Mouse (Mus musculus): Measurements from ENCODE around the gene Spen. TPM values are rescaled to one million over a fixed set of nuclear protein-coding genes. Genes with fewer than 3 reads are reported as not detected.

Gene Spen
- total RNA-seq, 2 experiments from 2014 or later: 54.6 to 60.6 TPM

DNA sequence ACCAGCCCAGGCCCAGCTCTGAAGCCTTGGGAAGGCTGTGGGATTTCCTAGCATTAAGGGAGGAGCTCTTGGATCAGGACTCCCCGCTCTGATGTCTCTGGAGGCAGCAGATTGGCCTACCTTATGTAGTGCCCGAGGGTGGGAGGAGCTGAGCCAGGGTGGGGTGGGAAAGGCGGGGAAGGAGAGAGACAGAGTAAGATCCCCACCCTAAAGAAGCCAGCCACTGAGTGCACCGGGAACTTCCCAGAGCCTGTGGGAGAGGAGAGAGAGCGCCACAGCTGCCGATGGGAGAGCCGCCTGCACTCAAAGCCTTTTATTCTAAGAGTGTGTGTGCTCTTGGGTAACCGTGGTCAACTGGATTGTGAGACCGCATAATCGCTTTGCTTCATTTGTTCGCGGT, 77.3 kb downstream of the Spen start:
- intact Hi-C loops (cut with DNase I): no loop called here
- DNase-seq (ENCODE audit: low spot score in 2 of 2): no peak

DNA sequence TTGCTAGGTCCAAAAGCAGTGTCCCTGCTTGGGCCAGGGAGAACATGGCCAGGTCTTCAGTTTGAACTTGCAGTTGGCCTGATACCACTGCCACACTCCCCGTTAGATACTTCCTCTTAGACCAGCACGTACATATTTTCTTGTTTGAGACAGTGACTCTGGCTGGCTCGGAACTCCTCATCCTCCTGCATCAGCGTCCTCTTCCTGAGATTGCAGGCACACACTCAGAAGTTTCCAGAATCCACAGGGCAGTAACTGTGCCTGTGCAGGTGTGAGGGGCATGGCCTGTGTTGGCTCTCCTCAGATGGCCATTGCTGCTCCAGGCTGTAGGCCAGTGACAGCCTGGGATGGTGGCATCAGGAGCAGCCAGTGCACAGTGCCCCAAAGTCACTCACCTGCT, 77.9 kb downstream of the Spen start:
- intact Hi-C loops (cut with DNase I): no loop called here

DNA sequence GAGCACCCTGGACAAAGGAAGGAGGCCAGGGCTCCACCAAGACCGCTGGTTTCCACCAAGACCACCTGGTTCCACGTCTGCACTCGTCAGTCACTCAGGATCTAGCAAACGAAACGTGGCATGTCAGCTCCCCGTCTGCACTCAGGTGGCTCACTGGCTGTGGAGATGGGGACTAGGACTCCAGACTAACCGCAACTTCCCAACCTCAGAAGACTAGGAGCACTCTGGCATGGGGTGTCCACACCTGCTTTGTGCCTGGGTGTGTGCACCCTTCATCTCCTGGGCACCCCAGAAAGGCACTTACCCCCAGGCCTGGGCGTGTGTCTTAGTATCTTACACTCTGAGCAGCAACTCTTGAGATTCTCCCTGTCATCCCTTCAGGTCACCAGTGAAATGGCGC, 78.6 kb downstream of the Spen start:
- intact Hi-C loops (cut with DNase I): no loop called here
- no peak for DNase-seq (ENCODE audit: low spot score in 2 of 2)

More for the DNA sequence above, 77.9 kb downstream of the Spen start:
- no peak for DNase-seq (ENCODE audit: low spot score in 2 of 2)

DNA sequence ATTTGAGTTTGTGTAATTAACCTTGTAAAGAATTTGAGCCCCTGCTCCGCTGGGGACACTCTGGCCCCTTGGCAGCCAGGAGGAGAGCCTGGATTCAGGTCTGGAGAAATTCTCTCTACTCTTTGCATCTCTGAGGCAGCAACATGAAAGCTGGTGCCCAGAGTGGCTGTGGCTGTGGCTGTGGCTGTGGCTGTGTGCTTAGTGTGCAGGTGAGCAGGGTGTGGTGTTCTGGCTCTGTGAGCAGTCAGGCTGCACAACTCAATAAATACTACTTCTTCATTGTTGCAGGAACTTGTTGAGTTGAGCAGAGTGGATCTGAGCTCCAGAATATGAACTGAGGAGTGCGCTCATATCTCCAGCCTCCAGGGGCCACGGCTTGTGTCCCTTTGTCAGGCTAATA, 79.5 kb downstream of the Spen start:
- intact Hi-C loops (cut with DNase I): no loop called here
- no peak for DNase-seq (ENCODE audit: low spot score in 2 of 2)

DNA sequence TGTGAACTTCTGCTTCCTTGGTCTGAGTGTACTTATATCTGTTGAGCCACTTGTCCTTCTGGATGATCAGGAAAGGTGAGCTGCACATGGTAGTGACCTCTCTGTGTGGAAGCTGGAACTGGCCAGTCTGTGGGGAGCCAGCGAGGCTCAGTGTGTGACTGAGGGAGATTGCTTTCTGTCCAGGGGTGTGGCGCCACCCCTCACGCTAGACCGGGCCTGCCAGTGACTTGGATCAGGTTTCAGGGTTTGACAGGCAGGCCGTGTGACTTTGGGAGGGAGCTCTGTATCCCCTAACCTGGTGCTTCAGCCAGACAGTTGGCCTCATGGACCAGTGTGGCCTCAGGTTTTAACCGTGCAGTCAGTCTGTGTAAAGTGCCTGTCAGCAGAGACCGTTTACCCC, 80.2 kb downstream of the Spen start:
- intact Hi-C loops (cut with DNase I): no loop called here
- no peak for DNase-seq (ENCODE audit: low spot score in 2 of 2)

DNA sequence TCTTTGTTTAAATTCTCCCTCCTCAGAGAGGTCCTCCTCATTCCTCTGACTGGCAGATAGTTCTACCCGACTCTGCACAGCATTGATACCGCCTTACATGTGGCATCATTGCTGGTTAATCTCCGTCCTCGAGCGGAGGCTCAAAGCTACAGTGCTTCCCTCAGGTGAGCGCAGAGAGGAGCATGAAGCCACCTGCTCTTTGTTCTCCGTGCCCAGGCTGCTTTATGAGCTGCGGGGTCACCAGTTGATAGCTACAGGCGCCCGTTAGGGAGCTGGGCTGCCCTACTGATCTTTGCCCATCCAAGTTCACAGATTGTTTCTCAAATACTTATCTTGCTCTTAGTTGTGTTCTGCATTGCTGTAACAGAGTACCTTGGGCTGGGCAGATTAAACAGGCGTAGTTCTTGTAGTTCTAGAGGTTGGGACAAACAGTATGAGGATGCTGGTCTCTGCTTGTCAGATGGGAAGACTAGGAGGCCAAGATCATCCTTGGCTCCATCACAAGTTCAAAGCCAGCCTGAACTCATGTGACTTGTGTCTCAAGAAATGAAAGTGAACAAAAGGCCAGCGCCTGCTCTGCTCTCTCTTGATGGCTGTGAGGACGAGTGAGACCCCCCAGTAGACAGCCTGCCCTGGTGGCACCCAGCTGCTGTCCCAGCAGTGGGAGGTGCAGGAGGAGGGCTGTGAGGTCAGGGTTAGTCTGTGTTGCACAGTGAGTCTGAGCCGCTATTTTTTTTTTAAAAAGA, 82.0 kb downstream of the Spen start:
- intact Hi-C loops (cut with DNase I): no loop called here
- no peak for DNase-seq (ENCODE audit: low spot score in 2 of 2)

DNA sequence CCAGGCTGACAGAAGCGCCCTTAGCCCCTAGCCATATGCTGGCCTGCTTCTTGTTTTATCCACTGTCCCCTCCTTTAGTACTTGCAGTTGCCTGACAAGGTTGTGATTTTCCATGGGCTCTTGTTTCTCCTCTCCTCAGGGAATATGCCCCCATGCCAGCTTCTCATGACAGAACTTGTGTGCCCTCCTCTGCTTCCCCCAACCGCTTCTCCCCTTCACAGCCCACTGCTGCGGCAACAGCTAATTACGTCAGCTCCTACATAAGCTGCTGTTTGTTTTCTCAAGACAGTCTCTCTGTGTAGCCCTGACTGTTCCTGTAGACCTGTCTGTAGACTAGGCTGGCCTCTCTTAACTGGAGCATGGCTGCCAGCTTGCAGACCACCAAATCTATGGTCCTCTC, 82.9 kb downstream of the Spen start:
- peak in 1 of 2 experiments; percentile 50 for DNase-seq (ENCODE audit: low spot score in 2 of 2)
- intact Hi-C loops (cut with DNase I): no loop called here

DNA sequence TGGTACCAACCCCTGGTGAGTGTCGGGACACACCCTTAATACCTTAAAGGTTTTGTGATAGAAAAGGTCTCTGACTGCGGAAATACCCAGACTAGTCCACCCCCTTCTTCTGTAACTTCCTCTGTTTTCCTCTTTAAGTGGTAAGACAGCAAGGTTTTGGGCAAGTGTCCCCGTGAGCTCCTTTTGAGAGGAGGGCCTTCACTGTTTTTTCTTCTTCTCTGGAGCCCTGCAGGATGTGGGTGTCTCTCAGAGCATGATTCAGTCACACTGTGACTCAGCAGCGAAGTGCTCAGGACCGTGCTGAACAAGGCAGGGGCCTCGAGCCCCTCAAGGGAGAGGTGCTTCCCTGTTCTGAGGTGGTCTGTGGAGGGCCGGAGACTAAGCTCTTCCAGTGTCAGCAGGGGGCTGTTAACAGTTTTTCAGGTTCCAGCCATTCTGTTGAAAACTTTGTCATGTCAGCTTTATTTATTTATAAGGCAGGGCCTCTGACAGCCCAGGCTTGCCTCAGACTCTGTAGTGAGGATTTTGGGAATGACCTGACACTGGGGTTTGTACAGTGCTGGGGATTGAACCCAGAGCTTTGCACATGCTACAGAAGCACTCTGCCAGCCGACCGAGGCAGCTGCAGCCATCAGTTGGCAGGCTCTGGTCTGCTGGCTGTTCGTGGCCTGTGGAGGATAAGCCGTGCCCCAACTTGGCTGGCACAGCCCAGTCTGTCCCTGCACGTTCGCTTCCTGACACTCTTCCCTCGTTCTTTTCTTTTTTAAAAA, 83.6 kb downstream of the Spen start:
- DNase-seq (ENCODE audit: low spot score in 2 of 2): peak in 1 of 2 experiments; percentile 83
- intact Hi-C loops (cut with DNase I): no loop called here

DNA sequence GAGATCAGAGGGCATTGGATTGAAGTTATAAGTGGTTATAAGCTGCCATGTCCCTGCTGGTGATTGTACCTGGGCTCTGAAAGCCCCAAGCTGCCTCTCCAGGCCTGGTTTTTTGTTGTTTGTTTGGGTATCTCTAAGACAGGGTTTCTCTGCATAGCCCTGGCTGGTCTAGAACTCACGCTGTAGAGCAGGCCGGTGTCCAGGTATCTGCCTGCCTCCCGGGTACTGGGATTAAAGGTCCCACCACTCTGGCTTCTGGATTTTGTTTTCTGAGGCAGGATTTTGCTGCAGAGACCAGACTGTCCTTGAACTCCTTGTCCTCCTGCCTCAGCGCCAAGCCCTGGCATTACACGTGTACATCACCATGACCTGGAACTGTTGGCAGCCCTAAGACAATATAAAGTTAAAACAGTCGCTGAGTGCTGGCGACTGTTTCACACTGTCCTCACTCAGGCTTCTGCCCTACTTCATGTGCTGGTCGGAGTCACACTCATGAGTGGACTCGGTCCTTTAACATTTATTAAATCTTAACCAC, 86.4 kb downstream of the Spen start:
- no peak for DNase-seq (ENCODE audit: low spot score in 2 of 2)
- intact Hi-C loops (cut with DNase I): no loop called here

DNA sequence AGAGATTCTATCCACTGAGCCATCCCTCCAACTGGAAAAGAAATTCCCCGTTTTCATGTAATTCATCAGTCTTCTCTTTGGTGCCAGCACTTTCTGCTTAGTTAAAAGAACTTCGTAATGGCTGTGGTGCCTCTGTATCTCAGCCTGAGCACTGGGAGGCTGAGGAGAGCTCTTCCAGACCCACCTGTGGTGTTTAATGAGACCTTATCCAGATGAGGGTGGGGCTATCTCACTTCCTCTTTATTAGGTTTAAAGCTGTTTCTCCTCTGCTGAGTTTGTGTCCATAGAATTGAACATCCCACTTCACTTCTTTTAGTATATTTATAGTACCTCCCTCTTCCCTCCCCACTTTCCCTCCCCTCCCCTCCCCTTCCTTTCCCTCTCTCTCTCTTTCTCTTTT, 87.1 kb downstream of the Spen start:
- DNase-seq (ENCODE audit: low spot score in 2 of 2): no peak
- intact Hi-C loops (cut with DNase I): no loop called here

DNA sequence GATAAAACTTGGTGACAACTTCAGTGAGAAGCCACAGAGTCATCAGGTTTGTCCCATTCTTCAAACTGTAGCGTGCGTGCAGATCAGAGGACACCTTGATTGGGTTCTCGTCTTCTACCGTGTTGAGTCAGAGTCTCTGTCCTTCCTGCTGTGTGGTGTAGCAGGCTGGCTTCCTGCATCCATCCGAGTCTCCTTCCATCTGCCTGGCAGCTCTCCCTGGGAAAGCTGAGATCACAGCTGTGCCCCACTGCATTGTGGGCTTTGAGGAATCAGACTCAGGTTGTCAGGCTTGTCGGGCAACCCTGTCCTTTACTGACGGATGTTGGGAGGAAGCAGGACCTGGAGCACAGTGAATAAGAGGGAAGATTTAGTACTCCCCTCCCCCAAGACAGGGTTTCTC, 92.2 kb downstream of the Spen start:
- DNase-seq (ENCODE audit: low spot score in 2 of 2): peak in 1 of 2 experiments; percentile 69
- intact Hi-C loops (cut with DNase I): no loop called here

DNA sequence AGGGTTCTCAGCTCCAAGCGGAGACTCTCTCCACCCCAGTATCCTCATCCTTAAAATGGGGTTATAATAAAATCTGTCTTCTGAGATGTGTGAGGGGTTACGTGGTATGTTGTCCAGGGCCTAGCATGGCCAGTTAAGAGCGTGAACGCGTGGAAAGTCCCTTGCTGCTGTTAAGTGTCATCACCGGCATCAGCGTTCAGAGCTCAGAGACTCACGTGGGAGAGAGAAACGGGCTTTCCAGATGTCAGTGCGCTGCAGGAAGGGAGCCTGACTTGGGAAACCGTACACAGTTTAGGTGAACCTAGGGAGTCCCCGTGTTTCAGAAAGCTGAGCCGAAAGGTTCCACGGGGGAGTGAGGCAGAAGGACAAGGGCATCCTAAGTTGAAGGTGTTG, 93.1 kb downstream of the Spen start:
- no peak for DNase-seq (ENCODE audit: low spot score in 2 of 2)
- intact Hi-C loops (cut with DNase I): loop anchor here (2.0 kb wide), 1 partner anchor 91 kb away; no protein-coding TSS in a partner anchor

DNA sequence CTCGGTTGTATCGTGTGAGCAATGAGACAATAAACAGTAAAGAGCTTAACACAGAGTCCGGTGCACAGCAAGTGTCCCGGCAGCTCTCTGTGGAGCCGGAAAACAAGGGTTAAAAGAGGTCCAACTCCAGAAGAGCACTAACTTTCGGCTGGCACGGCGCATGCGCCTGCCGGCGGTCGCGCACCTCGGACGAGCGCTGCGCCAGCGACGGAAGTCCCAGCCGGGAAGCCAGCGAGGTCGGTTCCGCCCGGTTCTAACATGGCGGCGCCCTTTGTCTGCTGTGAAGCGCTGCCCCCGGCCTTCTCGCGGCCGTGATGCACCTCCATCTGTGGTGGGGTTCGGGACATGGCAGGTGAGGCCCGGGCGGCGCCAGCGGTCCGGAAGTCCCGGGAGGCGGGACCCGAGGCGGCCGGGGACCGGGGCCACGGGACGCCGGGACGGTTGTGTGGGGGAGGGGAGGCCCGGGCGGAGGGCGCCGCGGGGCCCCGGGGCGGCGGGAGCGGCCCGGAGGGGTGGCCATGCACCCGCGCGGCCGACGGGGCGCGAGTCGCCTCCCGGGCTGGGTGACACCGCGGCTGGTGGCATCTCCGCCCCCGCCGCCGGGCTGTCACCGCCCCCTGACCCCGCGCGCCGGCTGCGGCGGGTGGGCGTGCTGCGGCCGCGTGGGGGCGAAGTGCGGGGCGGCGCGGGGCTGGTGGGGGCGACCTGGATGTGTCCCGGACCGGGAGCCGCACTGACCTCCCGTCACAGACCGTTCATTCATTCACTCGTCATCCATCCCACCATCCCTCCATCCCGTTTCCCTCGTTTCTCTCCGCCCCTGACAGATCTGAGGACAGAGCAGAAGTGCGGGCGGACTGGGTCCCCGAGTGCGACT, 93.7 kb downstream of the Spen start, which contains the start of gene Zbtb17:
TSS of gene Zbtb17 (plus strand) at position 204 of the 877 bp plus-strand sequence.
- intact Hi-C loops (cut with DNase I): loop anchor here (2.0 kb wide), 1 partner anchor 92 kb away; no protein-coding TSS in a partner anchor
- DNase-seq (ENCODE audit: low spot score in 2 of 2): peak; percentile 89 to 90

DNA sequence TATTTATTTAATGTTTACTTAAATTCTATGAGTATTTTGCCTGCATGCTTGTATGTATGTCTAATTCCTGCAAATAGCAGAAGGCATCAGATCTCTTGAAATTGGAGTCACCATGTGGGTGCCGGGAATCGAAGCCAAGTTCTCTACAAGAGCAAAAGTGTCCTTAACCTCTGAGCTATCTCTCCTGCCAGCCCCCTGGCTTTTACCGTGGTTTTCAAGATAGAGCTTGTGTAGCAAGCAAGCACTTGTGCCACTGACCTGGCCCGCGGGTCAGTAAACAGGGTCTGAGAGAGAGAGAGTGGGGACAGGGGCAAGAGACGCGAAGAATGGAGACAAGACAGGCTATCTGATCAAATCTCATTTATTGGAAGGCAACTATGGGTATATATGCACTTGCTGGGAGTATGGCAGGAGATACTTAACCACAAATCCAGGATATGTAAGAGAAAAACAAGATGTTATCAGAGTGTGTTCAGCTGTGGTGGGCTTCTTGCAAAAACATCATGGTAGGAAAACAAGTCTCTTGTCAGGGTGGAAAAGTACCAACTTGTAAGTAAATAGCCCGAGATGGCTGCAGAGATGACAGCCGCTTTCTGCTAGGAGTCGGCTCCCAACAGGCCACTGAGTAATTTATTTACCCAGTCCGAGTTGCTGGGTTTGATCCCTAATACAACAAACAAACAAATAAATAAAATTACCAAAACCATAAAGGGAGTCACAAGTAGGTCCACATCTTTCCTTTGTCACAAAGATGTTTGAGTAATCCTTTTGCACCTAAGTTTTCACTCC, 94.6 kb downstream of the Spen start:
- intact Hi-C loops (cut with DNase I): loop anchor here (2.0 kb wide), 1 partner anchor 93 kb away; no protein-coding TSS in a partner anchor
- DNase-seq (ENCODE audit: low spot score in 2 of 2): no peak

DNA sequence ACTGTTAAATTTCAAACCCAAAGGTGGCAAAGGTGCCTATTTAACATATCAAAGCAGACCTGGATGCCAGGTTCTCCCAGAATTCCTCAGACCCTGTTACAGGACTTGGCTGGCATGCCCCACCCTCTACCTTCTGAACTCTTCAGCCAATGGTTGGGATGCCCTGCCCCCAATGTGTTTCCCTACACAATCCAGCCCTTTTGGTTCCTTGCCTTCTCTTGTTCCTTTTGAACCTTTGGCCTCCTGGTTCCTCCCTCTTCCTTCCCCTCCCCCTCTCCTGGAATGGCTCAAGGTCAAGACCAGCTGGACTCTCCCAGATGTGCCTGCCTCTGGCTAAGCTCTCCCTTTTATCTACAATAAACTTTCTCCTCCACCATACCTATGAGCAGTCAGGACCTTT, 97.5 kb downstream of the Spen start:
- intact Hi-C loops (cut with DNase I): no loop called here
- DNase-seq (ENCODE audit: low spot score in 2 of 2): no peak

DNA sequence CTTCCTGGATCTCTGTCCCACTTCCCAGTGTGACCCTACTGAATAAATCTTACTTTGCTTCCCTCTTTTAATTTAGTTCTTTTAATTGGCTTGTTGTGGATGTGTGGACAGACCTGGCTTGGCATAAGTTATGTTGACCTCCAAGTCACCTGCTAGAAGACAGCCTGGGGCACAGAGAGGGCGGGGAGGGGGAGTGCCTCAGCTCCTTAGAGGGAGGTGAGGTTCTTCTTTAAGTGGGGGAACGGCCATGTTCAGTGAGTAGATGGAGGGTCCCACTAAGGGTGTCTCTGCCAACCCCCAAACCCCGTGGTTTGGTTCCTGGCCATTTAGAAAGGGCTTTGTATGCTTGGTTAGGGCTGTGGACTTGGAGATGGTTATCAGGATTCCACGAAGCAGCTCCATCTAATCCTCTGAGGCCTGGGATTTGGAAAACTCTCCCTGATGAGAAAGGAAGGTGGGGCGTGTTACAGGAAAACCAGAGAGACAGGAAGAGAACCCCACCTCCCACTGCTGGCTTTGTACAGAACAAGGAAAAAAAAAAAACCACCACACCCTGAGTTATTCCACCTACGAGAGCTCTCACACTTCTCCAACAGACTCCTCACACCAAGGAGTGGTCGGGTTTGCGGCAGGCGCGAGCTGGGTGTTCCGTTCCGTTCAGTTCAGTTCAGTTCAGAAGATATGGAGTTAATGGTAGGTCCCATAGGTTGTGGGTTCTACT, 99.2 kb downstream of the Spen start:
- no peak for DNase-seq (ENCODE audit: low spot score in 2 of 2)
- intact Hi-C loops (cut with DNase I): no loop called here

DNA sequence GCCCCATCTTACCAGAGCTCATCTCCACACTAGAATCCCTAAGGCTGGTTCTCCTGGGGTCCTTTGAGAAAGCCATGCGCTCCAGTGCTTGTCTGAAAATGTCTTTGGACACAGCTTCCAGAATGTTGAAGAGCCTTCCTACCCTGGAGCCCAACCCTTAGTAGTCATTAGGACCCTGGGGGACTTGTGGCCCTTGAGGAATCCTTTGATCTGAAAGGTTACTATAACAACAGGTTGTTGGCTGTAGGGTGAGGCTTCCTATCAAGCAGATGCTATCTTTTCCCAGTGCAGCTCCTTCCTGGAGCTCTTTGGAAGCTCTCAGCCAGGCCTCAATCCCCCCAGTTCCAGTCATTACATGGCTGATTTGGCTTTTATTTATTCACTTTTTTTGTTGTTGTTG, 102.4 kb downstream of the Spen start, which contains the start of gene Srarp:
TSS of gene Srarp (minus strand) at position 132 of the 400 bp plus-strand sequence.
- DNase-seq (ENCODE audit: low spot score in 2 of 2): no peak
- intact Hi-C loops (cut with DNase I): no loop called here

DNA sequence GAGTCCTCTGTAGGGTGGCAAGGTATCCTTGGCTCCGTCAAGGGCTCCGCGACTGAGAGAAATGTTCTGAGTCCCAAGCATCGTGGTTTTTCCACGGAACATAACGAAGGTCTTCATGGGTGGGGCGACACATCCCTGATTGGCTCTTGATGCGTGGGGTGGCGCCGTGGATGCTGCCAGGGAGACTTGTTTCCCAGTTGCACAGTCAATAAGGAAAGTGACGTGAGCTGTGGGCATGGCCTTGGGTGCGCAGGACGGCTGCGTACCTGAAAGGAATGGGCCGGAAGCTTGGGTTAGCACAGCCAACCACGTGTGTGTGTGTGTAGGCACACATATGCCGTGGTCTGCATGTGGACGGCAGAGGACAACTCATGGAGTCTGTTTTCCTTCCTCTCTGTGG, 105.2 kb downstream of the Spen start:
- intact Hi-C loops (cut with DNase I): no loop called here

More for the DNA sequence above, 105.2 kb downstream of the Spen start:
- no peak for DNase-seq (ENCODE audit: low spot score in 2 of 2)
